Mouse (Mus musculus) layer of hippocampus, postnatal 10 days (tissue): Measurements from ENCODE around the gene Stum. TPM values are rescaled to one million over a fixed set of nuclear protein-coding genes. Genes with fewer than 3 reads are reported as not detected.

Experiments
- DNase-seq, 2 experiments: peaks; one replicate each; pipeline ENCODE4 v3.0.0; 2021; ENCODE audit warnings: low spot score in 2 of 2
- total RNA-seq, 2 experiments: library from RNA; stranded (reverse); gene quantifications; 2 replicates each; pipeline ENCODE4 v1.2.3; 2021

Stum gene
- total RNA-seq, 2 experiments from 2014 or later = 192 to 204 TPM

DNA sequence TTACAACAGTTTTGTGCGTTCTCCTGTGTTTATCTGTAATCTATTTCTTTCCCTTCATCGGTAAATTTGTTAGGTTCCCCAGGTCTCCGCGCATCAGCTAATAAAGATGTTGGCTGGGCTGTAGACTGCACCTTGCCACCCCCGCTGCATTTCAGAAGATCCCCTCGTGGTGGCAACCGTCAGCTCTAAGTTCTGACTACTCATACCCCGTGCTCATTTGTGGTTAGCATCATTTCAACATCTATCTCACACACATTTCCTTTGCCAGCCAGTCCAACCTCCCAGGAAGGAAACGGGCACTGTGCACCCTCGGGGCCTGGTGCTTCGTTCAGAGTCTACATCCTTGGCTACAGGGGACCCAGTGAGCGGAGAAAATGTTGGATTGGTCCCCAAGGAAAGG is 51.5 kb downstream of the Stum start:
- peak; percentile 34 to 52 for DNase-seq

DNA sequence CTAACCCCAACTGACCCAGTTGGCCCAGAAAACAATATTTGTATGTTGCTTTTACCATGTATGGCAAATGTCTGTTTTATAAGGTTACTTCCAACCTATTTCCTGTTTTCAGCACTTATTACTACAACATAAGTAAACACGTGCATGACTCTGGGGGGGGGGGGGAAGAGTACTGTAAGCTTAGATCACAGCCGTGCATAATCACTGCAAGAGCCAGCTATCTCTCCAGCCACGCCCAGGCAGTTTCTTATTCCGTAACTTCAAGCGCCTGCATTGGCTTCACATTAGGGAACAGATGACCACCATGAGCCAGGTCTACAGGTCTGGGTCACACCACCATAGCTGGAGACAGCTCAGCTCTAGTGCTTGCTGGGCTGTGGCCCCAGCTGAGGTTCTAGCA is 53.5 kb downstream of the Stum start:
- DNase-seq = no peak

GRCm38 (mm10) chr1:180428871-180429270 is 54.4 kb downstream of the Stum start:
- DNase-seq = no peak

- peak; percentile 72 to 80 for DNase-seq
These were observed 55.1 kb downstream of the Stum start for GRCm38 (mm10) chr1:180428101-180428712.

DNA sequence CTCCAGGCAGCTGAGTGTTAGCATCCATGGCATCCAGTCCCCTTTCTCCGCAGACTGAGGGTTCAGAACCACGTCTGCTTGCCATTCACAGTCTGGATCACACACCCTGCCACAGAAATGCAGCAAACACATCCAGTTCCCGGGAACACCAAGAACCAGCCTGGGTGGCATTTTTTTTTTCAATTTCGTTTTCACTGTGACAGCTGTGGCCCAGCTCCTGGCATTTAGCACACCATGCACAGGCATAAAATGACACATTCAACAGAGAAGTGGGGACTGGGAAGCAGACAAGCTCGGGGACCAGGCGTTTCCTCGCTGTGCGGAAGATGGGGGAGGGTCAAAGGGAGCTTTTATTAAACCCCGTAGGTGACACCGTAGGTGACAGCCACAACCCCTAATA is 55.6 kb downstream of the Stum start:
- peak; percentile 41 to 49 for DNase-seq

DNA sequence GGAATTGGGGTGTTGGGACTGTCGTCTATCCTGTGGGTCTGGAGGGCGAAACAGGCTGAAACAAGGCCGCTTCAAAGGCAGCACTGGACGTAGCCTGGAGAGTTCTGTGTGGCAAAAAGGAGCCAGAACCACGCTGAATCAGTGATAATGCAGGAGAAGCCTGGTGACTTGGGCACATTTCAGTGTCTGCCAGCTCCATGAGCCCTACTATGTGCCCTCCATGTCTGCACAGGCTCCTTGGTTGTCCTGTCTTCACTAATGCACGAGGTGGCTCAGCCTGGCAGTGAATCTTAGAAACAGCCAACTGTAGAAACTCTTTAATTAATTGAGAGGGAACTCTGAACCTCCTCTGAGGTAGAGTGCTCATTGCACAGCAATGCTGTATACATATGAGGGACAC is 56.9 kb downstream of the Stum start:
- no peak for DNase-seq

GRCm38 (mm10) chr1:180423931-180424330 is 59.4 kb downstream of the Stum start:
- no peak for DNase-seq

DNA sequence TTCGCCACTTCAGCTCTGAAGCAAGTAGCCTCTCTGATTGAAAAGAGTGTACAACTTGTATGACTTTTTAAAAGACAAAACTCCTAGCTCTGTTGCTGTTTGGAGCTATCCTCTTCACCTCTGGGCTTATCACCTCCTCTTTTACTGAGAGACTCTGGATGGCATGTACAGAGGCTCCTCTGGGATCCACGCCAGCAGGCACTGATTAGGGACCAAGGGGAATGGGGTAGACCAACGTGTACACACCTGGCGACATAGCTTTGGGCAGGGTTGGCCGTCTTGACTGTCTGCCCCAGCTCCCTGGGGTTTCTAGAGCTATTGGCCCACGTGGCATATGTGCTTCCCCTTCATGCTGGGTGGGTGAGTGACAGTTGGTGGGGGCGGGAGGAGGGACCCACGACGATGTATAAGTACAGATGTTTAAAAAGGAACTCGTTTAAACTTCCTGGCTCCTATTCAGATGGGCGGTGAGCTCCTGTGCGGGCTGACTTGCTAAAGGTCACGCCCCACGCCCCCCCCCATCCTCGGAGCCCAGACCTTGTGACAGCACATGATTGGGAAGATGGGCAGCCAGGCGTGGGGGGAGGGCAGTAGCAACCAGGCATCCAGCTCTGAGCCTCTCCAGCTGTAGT is 60.2 kb downstream of the Stum start:
- DNase-seq = no peak

- DNase-seq = peak; percentile 85 to 86
These were observed 61.1 kb downstream of the Stum start for GRCm38 (mm10) chr1:180422076-180422828.

GRCm38 (mm10) chr1:180421165-180421909 is 62.0 kb downstream of the Stum start:
- DNase-seq = no peak

GRCm38 (mm10) chr1:180420496-180421164 is 62.7 kb downstream of the Stum start:
- peak; percentile 44 to 62 for DNase-seq

GRCm38 (mm10) chr1:180419059-180419458 is 64.2 kb downstream of the Stum start:
- no peak for DNase-seq

DNA sequence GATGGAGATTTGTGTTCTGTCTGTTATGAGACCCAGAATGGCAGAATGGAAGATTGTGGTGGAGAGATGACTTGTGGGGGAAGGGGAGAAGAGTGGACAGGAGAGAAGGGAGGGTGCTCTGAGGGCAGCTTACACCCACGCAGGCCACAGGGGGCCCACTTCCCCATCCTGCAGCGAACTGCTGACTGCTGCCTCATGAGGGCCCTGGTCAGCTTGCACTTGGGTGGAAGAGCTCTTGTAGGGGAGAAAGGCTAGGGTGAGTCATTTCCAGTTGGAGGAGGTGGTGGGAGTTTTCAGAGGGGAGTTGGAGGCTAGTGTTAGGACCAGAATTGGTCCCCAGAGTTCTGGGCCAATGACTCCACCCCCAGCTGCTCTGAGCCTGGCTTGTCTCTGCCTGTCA is 66.2 kb downstream of the Stum start:
- no peak for DNase-seq

GRCm38 (mm10) chr1:180415836-180416235 is 67.5 kb downstream of the Stum start:
- no peak for DNase-seq

DNA sequence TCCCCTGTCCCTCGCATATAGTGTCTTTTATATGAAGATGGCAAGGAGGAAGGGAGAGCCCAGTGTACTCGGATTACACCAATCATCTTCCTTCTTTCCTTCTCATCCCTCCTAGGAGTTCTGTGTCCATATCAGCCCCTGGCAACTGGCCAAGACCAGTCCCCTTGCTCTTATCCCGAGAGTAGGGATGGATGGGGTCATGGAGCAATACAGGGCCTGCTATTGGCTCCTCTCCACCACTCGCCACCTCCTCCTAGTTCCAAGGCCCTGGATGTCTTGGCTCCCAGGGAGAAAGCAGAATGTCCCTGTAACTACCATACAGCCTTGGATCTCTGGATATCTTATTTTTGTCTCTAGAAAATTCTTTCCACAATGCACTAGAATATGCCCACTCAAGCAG is 68.2 kb downstream of the Stum start:
- no peak for DNase-seq

DNA sequence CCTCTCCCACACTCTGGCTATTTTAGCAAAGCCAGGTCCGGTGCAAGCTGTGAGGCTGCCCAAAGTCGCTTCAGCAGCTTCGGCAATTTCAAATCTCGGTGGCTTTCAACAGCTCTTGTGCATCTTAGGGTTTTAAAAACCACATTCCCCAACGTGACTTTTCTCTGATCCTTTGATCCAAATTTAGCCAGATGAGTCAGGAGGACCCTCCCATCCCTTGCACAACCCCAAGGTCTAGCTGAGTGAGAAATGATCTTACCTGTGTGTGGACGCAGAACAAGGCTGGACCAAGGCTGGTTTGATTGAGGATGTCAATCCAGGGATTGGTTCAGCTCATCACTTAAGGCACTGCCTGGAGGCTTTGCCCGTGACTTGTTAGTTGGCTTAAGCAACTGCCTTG is 73.0 kb downstream of the Stum start:
- DNase-seq = no peak

GRCm38 (mm10) chr1:180409771-180410170 is 73.5 kb downstream of the Stum start:
- DNase-seq = no peak

- DNase-seq = no peak
These were observed 74.5 kb downstream of the Stum start for GRCm38 (mm10) chr1:180408832-180409231.

- peak in 1 of 2 experiments; percentile 43 for DNase-seq
These were observed 75.3 kb downstream of the Stum start for GRCm38 (mm10) chr1:180407727-180408719.

DNA sequence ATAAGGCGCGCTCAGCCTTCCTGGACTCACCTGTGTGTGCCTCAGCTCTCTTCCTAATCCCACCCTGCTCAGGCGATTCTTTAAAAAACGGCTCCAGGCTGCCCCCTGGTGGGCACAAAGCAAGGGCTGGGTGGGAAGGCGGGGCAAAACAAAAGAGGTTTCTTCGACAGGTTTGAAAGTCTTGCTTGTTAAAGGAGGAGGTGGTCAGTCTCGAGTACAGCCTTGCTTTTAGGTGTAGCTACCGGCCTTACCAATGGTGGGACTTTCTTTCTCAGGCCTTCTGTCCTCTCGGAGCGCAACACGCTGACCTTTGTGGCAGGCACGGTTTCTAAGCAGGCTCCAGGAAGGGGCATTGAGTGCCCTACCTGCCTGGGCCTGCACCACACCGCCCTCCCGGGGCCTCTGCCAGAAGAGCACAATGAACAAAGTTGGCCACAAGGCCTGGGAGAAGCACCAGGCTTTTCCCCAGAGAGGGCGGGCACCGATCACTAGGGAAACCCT is 76.1 kb downstream of the Stum start:
- peak; percentile 61 to 70 for DNase-seq
